Mouse (Mus musculus): ENCODE data around the gene Magi1. TPM values are rescaled to one million over a fixed set of nuclear protein-coding genes. Genes with fewer than 3 reads are reported as not detected.

Gene Magi1
- total and polyA plus RNA-seq, 3 experiments, result not detected

DNA sequence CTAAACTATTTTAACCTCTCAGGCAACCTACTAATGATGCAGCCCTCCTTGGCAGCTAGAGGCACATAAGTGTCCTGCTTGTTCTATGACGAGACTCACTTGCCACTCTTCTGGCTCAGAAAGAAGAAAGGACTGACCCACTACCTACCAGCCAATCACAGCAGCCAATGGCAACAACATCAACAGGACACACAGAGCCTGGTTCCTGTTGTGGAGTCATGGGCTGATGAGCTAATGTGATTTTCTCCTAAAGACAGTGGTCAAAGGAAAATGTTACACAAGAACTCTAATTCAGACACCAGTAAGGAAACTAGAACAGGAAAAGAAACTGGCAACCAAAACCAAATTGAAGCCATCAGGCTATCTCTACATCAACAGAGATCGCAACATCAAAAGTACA, 124.5 kb downstream of the Magi1 start:
- no peak for DNase-seq (ENCODE audit: low read depth, low spot score)
- TF ChIP-seq E2F4 (IDR thresholded peaks at IDR 0.05; ENCODE audit: borderline replicate concordance, low read depth, low read length) (no peak), JUND (IDR thresholded peaks at IDR 0.05; ENCODE audit: low read depth, low read length) (no peak), SMC3 (IDR thresholded peaks at IDR 0.05; ENCODE audit: low read depth, low read length) (no peak), POLR2AphosphoS2 (IDR thresholded peaks at IDR 0.05; ENCODE audit: low read length) (no peak), NELFE (IDR thresholded peaks at IDR 0.05; ENCODE audit: low read depth, low read length) (no peak), USF2 (IDR thresholded peaks at IDR 0.05; ENCODE audit: borderline replicate concordance in 1 of 2, insufficient read depth in 1 of 2, low read depth in 1 of 2, low read length in 2 of 2) (no peak), ZMIZ1 (IDR thresholded peaks at IDR 0.05; ENCODE audit: low read depth, low read length) (no peak), TCF12 (IDR thresholded peaks at IDR 0.05; ENCODE audit: low read depth, low read length) (no peak), MAFK (IDR thresholded peaks at IDR 0.05; ENCODE audit: borderline replicate concordance, low read depth, low read length) (no peak)

GRCm38 (mm10) chr6:94158119-94158848, 125.4 kb downstream of the Magi1 start:
- no peak for DNase-seq (ENCODE audit: low read depth, low spot score)
- Histone ChIP-seq H3K79me2 (ENCODE audit: control insufficient read depth, insufficient read depth, low read length, poor library complexity) (no peaks in the 10 kb centered on the region), H3K27ac (ENCODE audit: control insufficient read depth, low read depth, low read length) (no peak overlapping the region), H3K36me3 (ENCODE audit: control insufficient read depth in 1 of 2, insufficient read depth in 2 of 2, low read length in 2 of 2) (no peaks in the 10 kb centered on the region), H3K27me3 (ENCODE audit: control insufficient read depth in 1 of 2, insufficient read depth in 2 of 2, low read length in 2 of 2) (no peaks in the 10 kb centered on the region), H3K9me3 (replicated peaks; ENCODE audit: insufficient read depth, low read length) (no peaks in the 10 kb centered on the region), H3K9ac (ENCODE audit: control insufficient read depth, low read depth, low read length, poor library complexity, severe bottlenecking) (no peak overlapping the region), H3K4me3 (ENCODE audit: control insufficient read depth in 1 of 2, insufficient read depth in 1 of 2, low read depth in 2 of 2, low read length in 2 of 2) (no peak overlapping the region), H3K4me1 (ENCODE audit: control insufficient read depth in 1 of 2, insufficient read depth in 2 of 2, low read length in 2 of 2) (no peaks in the 10 kb centered on the region)
- TF ChIP-seq KAT2A (conservative IDR thresholded peaks at IDR 0.05; ENCODE audit: low read depth, low read length) (no peak), BHLHE40 (IDR thresholded peaks at IDR 0.05; ENCODE audit: borderline replicate concordance, low read depth, low read length) (no peak), EP300 (IDR thresholded peaks at IDR 0.05; ENCODE audit: low read depth in 1 of 2, low read length in 2 of 2) (no peak), MAX (IDR thresholded peaks at IDR 0.05; ENCODE audit: low read length) (no peak), SMC3 (IDR thresholded peaks at IDR 0.05; ENCODE audit: low read depth, low read length) (no peak), MAFK (IDR thresholded peaks at IDR 0.05; ENCODE audit: borderline replicate concordance, low read depth, low read length) (no peak), UBTF (IDR thresholded peaks at IDR 0.05; ENCODE audit: borderline replicate concordance, insufficient read depth, low read depth, low read length) (no peak), CTCF (IDR thresholded peaks at IDR 0.05 in 2 of 3, conservative IDR thresholded peaks at IDR 0.05 in 1 of 3; ENCODE audit: control insufficient read depth in 1 of 3, insufficient read depth in 1 of 3, low read depth in 2 of 3, low read length in 3 of 3, poor library complexity in 1 of 3, severe bottlenecking in 1 of 3) (no peak), ELF1 (IDR thresholded peaks at IDR 0.05; ENCODE audit: low read depth, low read length) (no peak), MYC (IDR thresholded peaks at IDR 0.05; ENCODE audit: low read depth, low read length) (no peak), MYB (IDR thresholded peaks at IDR 0.05; ENCODE audit: low read depth, low read length) (no peak), USF1 (IDR thresholded peaks at IDR 0.05; ENCODE audit: low read depth, low read length) (no peak), TBP (IDR thresholded peaks at IDR 0.05; ENCODE audit: low read depth, low read length) (no peak), GABPA (IDR thresholded peaks at IDR 0.05; ENCODE audit: low read depth, low read length) (no peak), POLR2A (IDR thresholded peaks at IDR 0.05; ENCODE audit: control insufficient read depth in 1 of 2, insufficient read depth in 1 of 2, low read depth in 1 of 2, low read length in 2 of 2, poor library complexity in 1 of 2) (no peak), ETS1 (IDR thresholded peaks at IDR 0.05; ENCODE audit: low read depth, low read length) (no peak), TCF12 (IDR thresholded peaks at IDR 0.05; ENCODE audit: low read depth, low read length) (no peak), RAD21 (IDR thresholded peaks at IDR 0.05; ENCODE audit: low read depth, low read length) (no peak), NELFE (IDR thresholded peaks at IDR 0.05; ENCODE audit: low read depth, low read length) (no peak), ZNF384 (IDR thresholded peaks at IDR 0.05; ENCODE audit: low read depth, low read length) (no peak)

More for the DNA sequence above, 124.5 kb downstream of the Magi1 start:
- Histone ChIP-seq H3K36me3 (ENCODE audit: control insufficient read depth in 1 of 2, insufficient read depth in 2 of 2, low read length in 2 of 2) (no peaks in the 10 kb centered on the region), H3K27ac (ENCODE audit: control insufficient read depth, low read depth, low read length) (no peak overlapping the region), H3K9me3 (replicated peaks; ENCODE audit: insufficient read depth, low read length) (no peaks in the 10 kb centered on the region), H3K79me2 (ENCODE audit: control insufficient read depth, insufficient read depth, low read length, poor library complexity) (no peaks in the 10 kb centered on the region), H3K27me3 (ENCODE audit: control insufficient read depth in 1 of 2, insufficient read depth in 2 of 2, low read length in 2 of 2) (no peaks in the 10 kb centered on the region), H3K4me1 (ENCODE audit: control insufficient read depth in 1 of 2, insufficient read depth in 2 of 2, low read length in 2 of 2) (no peaks in the 10 kb centered on the region), H3K4me3 (ENCODE audit: control insufficient read depth in 1 of 2, insufficient read depth in 1 of 2, low read depth in 2 of 2, low read length in 2 of 2) (no peak overlapping the region), H3K9ac (ENCODE audit: control insufficient read depth, low read depth, low read length, poor library complexity, severe bottlenecking) (no peak overlapping the region)

All from MEL (cell line).